Mouse (Mus musculus) limb, embryonic 10.5 days (tissue): Measurements from ENCODE around the gene Klhl12. TPM values are rescaled to one million over a fixed set of nuclear protein-coding genes. Genes with fewer than 3 reads are reported as not detected.
A peak's percentile ranks its signal among the peaks of the same experiment; 100 is the strongest.
"Not testable (repeated sequence)": the region's sequence is repeated elsewhere in the genome, so short reads cannot be mapped to it uniquely, and the experiment has no call there.

Source experiments
- DNase-seq: peaks from one replicate; pipeline ENCODE4 v3.0.0-alpha.2; 2017; ENCODE audit warnings: low spot score
- H3K27ac ChIP-seq: fragments of 300-500 bp; sonication (generic); 2 replicates; pipeline ENCODE4 v1.5.1; 2016; ENCODE audit warnings: mild to moderate bottlenecking
- H3K27me3 ChIP-seq: fragments of 300-500 bp; sonication (generic); 2 replicates; pipeline ENCODE4 v1.6.1; 2016; ENCODE audit warnings: low read depth, mild to moderate bottlenecking; ENCODE audit not compliant: poor library complexity, severe bottlenecking
- H3K36me3 ChIP-seq: fragments of 300-500 bp; sonication (generic); 2 replicates; pipeline ENCODE4 v1.6.1; 2016; ENCODE audit warnings: mild to moderate bottlenecking, moderate library complexity
- H3K4me1 ChIP-seq: fragments of 300-500 bp; sonication (generic); 2 replicates; pipeline ENCODE4 v1.6.1; 2016
- H3K4me3 ChIP-seq: fragments of 300-500 bp; sonication (generic); 2 replicates; pipeline ENCODE4 v1.5.1; 2016; ENCODE audit warnings: mild to moderate bottlenecking, moderate library complexity
- H3K9me3 ChIP-seq: fragments of 300-500 bp; sonication (generic); replicated peaks from 2 replicates; pipeline ENCODE4 v1.6.1; 2016; ENCODE audit warnings: mild to moderate bottlenecking
- WGBS: fragments of 180-500 bp; shearing (Covaris S2); methylation state at CpG from one replicate; pipeline ENCODE4 v1.1.7; 2016; 5-methylcytosine and 5-hydroxymethylcytosine counted together
- polyA plus RNA-seq: library from polyadenylated mRNA; unstranded; fragments of >200 nt; fragmentation: Nextera tagmentation; extraction: Ambion mirVana; gene quantifications from 2 replicates; pipeline ENCODE4 v1.2.1, GENCODE M21; 2016

Gene Klhl12
- polyA plus RNA-seq, 1 experiment from 2014 or later = 43.7 TPM

- Histone ChIP-seq H3K4me3 (no peak overlapping the region), H3K27me3 (no peaks in the 10 kb centered on the region), H3K9me3 (no peaks in the 10 kb centered on the region), H3K36me3 (peaks cover 86% of the 10 kb centered on the region), H3K4me1 (no peaks in the 10 kb centered on the region), H3K27ac (no peak overlapping the region)
- DNase-seq = no peak
- 87% methylated on average over 5 of the region's 5 CpGs for WGBS
Observed at GRCm38 (mm10) chr1:134426289-134426688, 29.0 kb upstream of the Klhl12 start.

- no peaks in the 10 kb centered on the region for H3K4me1 ChIP-seq
- no peak overlapping the region for H3K27ac ChIP-seq
Observed at GRCm38 (mm10) chr1:134433002-134433401, 22.3 kb upstream of the Klhl12 start.

GRCm38 (mm10) chr1:134433473-134433872, 21.9 kb upstream of the Klhl12 start:
- DNase-seq = no peak
- Histone ChIP-seq H3K27me3 (no peaks in the 10 kb centered on the region), H3K4me3 (no peak overlapping the region), H3K9me3 (no peaks in the 10 kb centered on the region), H3K27ac (no peak overlapping the region), H3K36me3 (peaks cover 53% of the 10 kb centered on the region), H3K4me1 (no peaks in the 10 kb centered on the region)
- 91% methylated on average over 4 of the region's 4 CpGs for WGBS

More at GRCm38 (mm10) chr1:134433002-134433401, 22.3 kb upstream of the Klhl12 start:
- H3K27me3 ChIP-seq = no peaks in the 10 kb centered on the region
- H3K4me3 ChIP-seq = no peak overlapping the region
- no peak for DNase-seq
- no peaks in the 10 kb centered on the region for H3K9me3 ChIP-seq
- peaks cover 58% of the 10 kb centered on the region for H3K36me3 ChIP-seq
- 83% methylated on average over 10 of the region's 10 CpGs for WGBS

GRCm38 (mm10) chr1:134435414-134435813, 19.9 kb upstream of the Klhl12 start:
- Histone ChIP-seq H3K36me3 (peaks cover 35% of the 10 kb centered on the region), H3K27ac (no peak overlapping the region), H3K4me1 (no peaks in the 10 kb centered on the region), H3K9me3 (no peaks in the 10 kb centered on the region), H3K4me3 (no peak overlapping the region), H3K27me3 (no peaks in the 10 kb centered on the region)
- WGBS = 30% methylated on average over 4 of the region's 4 CpGs
- no peak for DNase-seq

- no peaks in the 10 kb centered on the region for H3K27me3 ChIP-seq
- WGBS = 89% methylated on average over 6 of the region's 6 CpGs
- no peak overlapping the region for H3K27ac ChIP-seq
- no peak overlapping the region for H3K4me3 ChIP-seq
- DNase-seq = no peak
- no peaks in the 10 kb centered on the region for H3K9me3 ChIP-seq
- no peaks in the 10 kb centered on the region for H3K4me1 ChIP-seq
- no peaks in the 10 kb centered on the region for H3K36me3 ChIP-seq
Observed at GRCm38 (mm10) chr1:134440437-134440836, 14.9 kb upstream of the Klhl12 start.

GRCm38 (mm10) chr1:134441737-134442136, 13.6 kb upstream of the Klhl12 start:
- H3K4me1 ChIP-seq, H3K27me3 ChIP-seq, H3K4me3 ChIP-seq, H3K36me3 ChIP-seq, DNase-seq, H3K9me3 ChIP-seq, H3K27ac ChIP-seq: not testable (repeated sequence)
- 87% methylated on average over 8 of the region's 10 CpGs for WGBS

- Histone ChIP-seq H3K27ac (no peak overlapping the region), H3K4me3 (no peak overlapping the region), H3K4me1 (no peaks in the 10 kb centered on the region), H3K27me3 (no peaks in the 10 kb centered on the region), H3K9me3 (no peaks in the 10 kb centered on the region), H3K36me3 (no peaks in the 10 kb centered on the region)
- WGBS = 95% methylated on average over 3 of the region's 3 CpGs
- DNase-seq = no peak
Observed at GRCm38 (mm10) chr1:134442394-134442793, 12.9 kb upstream of the Klhl12 start.

GRCm38 (mm10) chr1:134443288-134443687, 12.0 kb upstream of the Klhl12 start:
- not testable (repeated sequence) for H3K27ac ChIP-seq, H3K4me1 ChIP-seq, H3K9me3 ChIP-seq, DNase-seq, H3K36me3 ChIP-seq, H3K4me3 ChIP-seq, H3K27me3 ChIP-seq
- WGBS = 89% methylated on average over 1 of the region's 1 CpGs

GRCm38 (mm10) chr1:134445418-134445817, 9.9 kb upstream of the Klhl12 start:
- Histone ChIP-seq H3K27me3 (no peaks in the 10 kb centered on the region), H3K4me1 (no peaks in the 10 kb centered on the region), H3K27ac (no peak overlapping the region), H3K4me3 (no peak overlapping the region), H3K36me3 (no peaks in the 10 kb centered on the region), H3K9me3 (no peaks in the 10 kb centered on the region)
- 90% methylated on average over 2 of the region's 2 CpGs for WGBS
- DNase-seq = no peak

GRCm38 (mm10) chr1:134448537-134448936, 6.8 kb upstream of the Klhl12 start:
- DNase-seq, H3K27ac ChIP-seq, H3K4me3 ChIP-seq, H3K27me3 ChIP-seq, H3K36me3 ChIP-seq, H3K4me1 ChIP-seq, H3K9me3 ChIP-seq: not testable (repeated sequence)
- 80% methylated on average over 3 of the region's 3 CpGs for WGBS

GRCm38 (mm10) chr1:134450201-134450600, 5.1 kb upstream of the Klhl12 start:
- Histone ChIP-seq H3K27me3 (no peaks in the 10 kb centered on the region), H3K27ac (no peak overlapping the region), H3K4me1 (peaks cover 7% of the 10 kb centered on the region; the same call in 1 of the 2 replicates), H3K36me3 (no peaks in the 10 kb centered on the region), H3K4me3 (no peak overlapping the region), H3K9me3 (no peaks in the 10 kb centered on the region)
- WGBS = 86% methylated on average over 4 of the region's 4 CpGs
- DNase-seq = no peak

GRCm38 (mm10) chr1:134450986-134451385, 4.3 kb upstream of the Klhl12 start:
- H3K4me1 ChIP-seq = peaks cover 8% of the 10 kb centered on the region
- no peak overlapping the region for H3K4me3 ChIP-seq
- WGBS = 56% methylated on average over 3 of the region's 3 CpGs
- H3K9me3 ChIP-seq = no peaks in the 10 kb centered on the region
- DNase-seq = peak; percentile 31
- H3K27ac ChIP-seq = no peak overlapping the region
- no peaks in the 10 kb centered on the region for H3K36me3 ChIP-seq
- no peaks in the 10 kb centered on the region for H3K27me3 ChIP-seq

- H3K27ac ChIP-seq = no peak overlapping the region
- no peak for DNase-seq
- WGBS = 27% methylated on average over 5 of the region's 5 CpGs
Observed at GRCm38 (mm10) chr1:134456060-134456459, 729 bp downstream of the Klhl12 start.

GRCm38 (mm10) chr1:134458139-134458727, 2.9 kb downstream of the Klhl12 start:
- WGBS = 94% methylated on average over 7 of the region's 7 CpGs
- Histone ChIP-seq H3K36me3 (peaks cover 49% of the 10 kb centered on the region), H3K4me1 (peaks cover 15% of the 10 kb centered on the region), H3K27me3 (no peaks in the 10 kb centered on the region), H3K9me3 (no peaks in the 10 kb centered on the region), H3K4me3 (no peak overlapping the region), H3K27ac (no peak overlapping the region)
- no peak for DNase-seq

More at GRCm38 (mm10) chr1:134456060-134456459, 729 bp downstream of the Klhl12 start:
- Histone ChIP-seq H3K4me1 (peaks cover 15% of the 10 kb centered on the region), H3K36me3 (peaks cover 29% of the 10 kb centered on the region), H3K9me3 (no peaks in the 10 kb centered on the region), H3K4me3 (peak overlapping the region; percentile 98), H3K27me3 (no peaks in the 10 kb centered on the region)
